Mouse (Mus musculus): ENCODE measurements around the gene Mcu. TPM values are rescaled to one million over a fixed set of nuclear protein-coding genes. Genes with fewer than 3 reads are reported as not detected.

Mcu gene
- total and polyA plus RNA-seq, 3 experiments: 4.9 to 5.7 (median 5.3) TPM

DNA sequence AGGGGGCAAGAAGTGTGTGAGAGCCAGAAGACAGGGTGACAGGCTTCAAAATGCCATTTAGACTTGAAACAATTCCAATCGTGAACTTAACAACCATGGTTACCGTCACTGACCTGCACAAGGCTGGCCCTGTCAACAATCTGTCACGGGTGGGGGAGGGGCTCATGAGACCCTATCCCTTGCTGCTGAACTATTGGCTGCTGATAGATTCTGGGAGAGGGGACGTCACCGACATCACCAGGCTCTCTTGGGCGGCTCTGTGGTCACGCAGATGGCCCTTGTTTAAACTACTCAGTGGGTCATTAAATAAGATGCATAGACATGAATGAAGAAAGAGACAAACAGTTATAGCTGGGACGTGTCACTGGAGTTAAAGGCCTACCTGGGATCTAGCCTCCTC, 171.9 kb downstream of the Mcu start:
- Histone ChIP-seq H3K9ac (ENCODE audit: insufficient read depth, low read depth) (no peak overlapping the region), H3K4me3 (replicated peaks in 1 of 3; ENCODE audit: low read depth in 2 of 3, low read length in 2 of 3, poor library complexity in 1 of 3) (no peak overlapping the region), H3K36me3 (replicated peaks in 1 of 2; ENCODE audit: control insufficient read depth in 1 of 2, insufficient read depth in 1 of 2, low read length in 1 of 2) (peaks cover 0 to 1% of the 10 kb centered on the region in 2 experiments), H3K27ac (ENCODE audit: insufficient read depth, low read depth) (no peak overlapping the region), H3K79me2 (replicated peaks; ENCODE audit: control insufficient read depth, extremely low read depth, insufficient read depth, poor library complexity, severe bottlenecking) (no peaks in the 10 kb centered on the region), H3K4me2 (ENCODE audit: insufficient read depth, low read depth, poor library complexity, severe bottlenecking) (no peak overlapping the region), H3K9me3 (replicated peaks; ENCODE audit: low read length) (no peaks in the 10 kb centered on the region), H3K27me3 (replicated peaks) (no peaks in the 10 kb centered on the region), H3K4me1 (ENCODE audit: control insufficient read depth in 1 of 2, insufficient read depth in 2 of 2) (peaks cover 2 to 3% of the 10 kb centered on the region in 2 experiments; a peak in 1 of 4 replicates)
- no peak for DNase-seq (ENCODE audit: extremely low read depth)
- dilution Hi-C loops (cut with MboI; ENCODE audit: extremely low pct_ligation_motif_present, extremely low pct_unique_long_range_greater_than_20kb, low sequenced_read_pairs) (no loop called here), in situ Hi-C loops (cut with MboI; ENCODE audit: low pct_ligation_motif_present, low pct_unique_long_range_greater_than_20kb, low sequenced_read_pairs) (no loop called here)
- TF ChIP-seq ZNF384 (IDR thresholded peaks at IDR 0.05; ENCODE audit: low read depth, low read length) (no peak), MXI1 (IDR thresholded peaks at IDR 0.05; ENCODE audit: low read depth, low read length) (no peak), ZKSCAN1 (IDR thresholded peaks at IDR 0.05; ENCODE audit: borderline replicate concordance, low read depth, low read length) (no peak), MEF2A (IDR thresholded peaks at IDR 0.05; ENCODE audit: borderline replicate concordance, low read depth, low read length) (no peak), BHLHE40 (IDR thresholded peaks at IDR 0.05; ENCODE audit: low read depth, low read length) (no peak), CTCF (conservative IDR thresholded peaks at IDR 0.05 in 1 of 2, IDR thresholded peaks at IDR 0.05 in 1 of 2; ENCODE audit: low read depth in 2 of 2, low read length in 2 of 2) (no peak), POLR2A (IDR thresholded peaks at IDR 0.05; ENCODE audit: low read depth, low read length) (no peak), POLR2AphosphoS2 (IDR thresholded peaks at IDR 0.05; ENCODE audit: low read depth, low read length) (no peak), UBTF (IDR thresholded peaks at IDR 0.05; ENCODE audit: low read depth, low read length) (no peak), IRF4 (IDR thresholded peaks at IDR 0.05; ENCODE audit: low read depth, low read length) (no peak), MAFK (IDR thresholded peaks at IDR 0.05; ENCODE audit: insufficient replicate concordance, low read length) (no peak), SIN3A (IDR thresholded peaks at IDR 0.05; ENCODE audit: low read length) (no peak), HCFC1 (IDR thresholded peaks at IDR 0.05; ENCODE audit: low read depth, low read length) (no peak), GABPA (IDR thresholded peaks at IDR 0.05; ENCODE audit: insufficient replicate concordance, low read depth, low read length) (no peak), MYC (IDR thresholded peaks at IDR 0.05; ENCODE audit: low read depth, low read length) (no peak), JUND (conservative IDR thresholded peaks at IDR 0.05; ENCODE audit: low read depth, low read length) (no peak), RAD21 (IDR thresholded peaks at IDR 0.05; ENCODE audit: low read depth, low read length) (no peak), ZMIZ1 (IDR thresholded peaks at IDR 0.05; ENCODE audit: low read depth, low read length) (no peak), NELFE (IDR thresholded peaks at IDR 0.05; ENCODE audit: low read depth, low read length) (no peak)

DNA sequence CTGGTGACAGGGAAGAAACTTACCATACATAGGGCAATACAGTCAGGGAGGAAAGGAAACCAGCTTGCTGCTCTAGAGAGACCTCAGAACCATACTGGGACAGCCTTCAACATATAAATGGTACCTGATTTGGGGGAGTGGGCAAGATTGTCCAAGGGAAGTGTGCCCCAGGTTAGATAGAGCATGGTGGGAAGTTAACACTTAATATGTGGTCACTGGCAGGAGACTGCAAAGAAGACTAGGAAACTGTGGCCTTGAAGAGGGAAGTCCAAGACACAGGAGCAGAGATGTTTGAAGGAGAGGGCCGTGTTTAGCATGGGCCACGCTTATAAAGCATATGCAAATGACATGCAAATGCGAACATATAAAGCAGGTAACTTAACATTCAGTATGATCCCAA, 172.4 kb downstream of the Mcu start:
- dilution Hi-C loops (cut with MboI; ENCODE audit: extremely low pct_ligation_motif_present, extremely low pct_unique_long_range_greater_than_20kb, low sequenced_read_pairs): no loop called here
- in situ Hi-C loops (cut with MboI; ENCODE audit: low pct_ligation_motif_present, low pct_unique_long_range_greater_than_20kb, low sequenced_read_pairs): no loop called here

More for the DNA sequence above, 172.4 kb downstream of the Mcu start:
- no peaks in the 10 kb centered on the region for H3K79me2 ChIP-seq (replicated peaks; ENCODE audit: control insufficient read depth, extremely low read depth, insufficient read depth, poor library complexity, severe bottlenecking)
- TF ChIP-seq JUND (conservative IDR thresholded peaks at IDR 0.05; ENCODE audit: low read depth, low read length): no peak
- no peak for TF ChIP-seq TBP (conservative IDR thresholded peaks at IDR 0.05; ENCODE audit: low read depth, low read length)
- TF ChIP-seq NELFE (IDR thresholded peaks at IDR 0.05; ENCODE audit: low read depth, low read length): no peak
- TF ChIP-seq POLR2A (IDR thresholded peaks at IDR 0.05; ENCODE audit: low read depth, low read length): no peak
- H3K4me1 ChIP-seq (ENCODE audit: control insufficient read depth in 1 of 2, insufficient read depth in 2 of 2): peaks cover 0 to 3% of the 10 kb centered on the region in 2 experiments; a peak in 1 of 4 replicates
- no peak for DNase-seq (ENCODE audit: extremely low read depth)
- H3K27me3 ChIP-seq (replicated peaks): no peaks in the 10 kb centered on the region
- no peak overlapping the region for H3K9ac ChIP-seq (ENCODE audit: insufficient read depth, low read depth)
- H3K27ac ChIP-seq (ENCODE audit: insufficient read depth, low read depth): no peak overlapping the region
- no peak overlapping the region for H3K4me2 ChIP-seq (ENCODE audit: insufficient read depth, low read depth, poor library complexity, severe bottlenecking)
- H3K36me3 ChIP-seq (replicated peaks in 1 of 2; ENCODE audit: control insufficient read depth in 1 of 2, insufficient read depth in 1 of 2, low read length in 1 of 2): no peaks in the 10 kb centered on the region
- H3K9me3 ChIP-seq (replicated peaks; ENCODE audit: low read length): no peaks in the 10 kb centered on the region
- H3K4me3 ChIP-seq (replicated peaks in 1 of 3; ENCODE audit: low read depth in 2 of 3, low read length in 2 of 3, poor library complexity in 1 of 3): no peak overlapping the region
